Comparison of ENCODE assay signal across 17 mouse cellular contexts in genomic region chr3:31253862-31254261, GRCm38 (mm10). TPM values are rescaled to one million over a fixed set of nuclear protein-coding genes. Genes with fewer than 3 reads are reported as not detected.
"Had no signal": no experiment of that assay in that cellular context is flagged by ENCODE, and none has a peak within 500 bp of the region (broad histone marks: within the 10 kb centered on the region; RNA-seq: fewer than 3 reads in every experiment).

No protein-coding gene starts in this region.

- H3K9me3 ChIP-seq: lung, embryonic 15.5 days; midbrain, embryonic 13.5 days; midbrain, embryonic 15.5 days; neural tube, embryonic 12.5 days; stomach, embryonic 15.5 days had no signal

- H3K4me1 ChIP-seq: lung, embryonic 15.5 days; megakaryocyte, embryonic 14.5 days; midbrain, embryonic 13.5 days; midbrain, embryonic 15.5 days; neural tube, embryonic 12.5 days; stomach, embryonic 15.5 days had no signal

- H3K4me2 ChIP-seq: lung, embryonic 15.5 days; midbrain, embryonic 11.5 days; midbrain, embryonic 13.5 days; midbrain, embryonic 15.5 days; neural tube, embryonic 12.5 days; stomach, embryonic 15.5 days had no signal

- H3K4me3 ChIP-seq: lung, embryonic 15.5 days; megakaryocyte, embryonic 14.5 days; midbrain, embryonic 13.5 days; midbrain, embryonic 15.5 days; neural tube, embryonic 12.5 days; stomach, embryonic 15.5 days had no signal

- H3K36me3 ChIP-seq: lung, embryonic 15.5 days; midbrain, embryonic 13.5 days; midbrain, embryonic 15.5 days; stomach, embryonic 15.5 days had no signal

- H3K9ac ChIP-seq: lung, embryonic 15.5 days; midbrain, embryonic 13.5 days; midbrain, embryonic 15.5 days; neural tube, embryonic 12.5 days; stomach, embryonic 15.5 days had no signal

- H3K27ac ChIP-seq: lung, embryonic 15.5 days; macrophage; midbrain, embryonic 13.5 days; midbrain, embryonic 15.5 days; neural tube, embryonic 12.5 days; stomach, embryonic 15.5 days; stomach, postnatal 0 days had no signal

- H3K27me3 ChIP-seq: lung, embryonic 15.5 days; megakaryocyte, embryonic 14.5 days; midbrain, embryonic 13.5 days; midbrain, embryonic 15.5 days; neural tube, embryonic 12.5 days; stomach, embryonic 15.5 days had no signal

- DNase-seq: lung, adult 2 months; lung, postnatal 14 days; thymus, adult 2 months; thymus, postnatal 25 days; thymus, postnatal 4 days had no signal

RNA-seq across cellular contexts. Expression of gene Slc7a14, which starts 56.3 kb away (rescaled TPM):
- total RNA-seq: monocyte, adult 5-6 weeks; neutrophil, adult 5-6 weeks had no signal
- polyA plus RNA-seq: macrophage; spleen, adult 2 months had no signal
